Mouse (Mus musculus) megakaryocyte, embryonic 14.5 days (primary cell): ENCODE data around the gene Dnajb2.

Experiments used
- FLI1 ChIP-seq: IDR thresholded peaks from 2 replicates; pipeline ENCODE4 v1.6.1; 2012; ENCODE audit warnings: low read length, inconsistent platforms, mixed read lengths
- GATA1 ChIP-seq: IDR thresholded peaks from 3 replicates; pipeline ENCODE4 v1.6.1; 2012; ENCODE audit warnings: mixed read lengths, low read length, inconsistent platforms, borderline replicate concordance

DNA sequence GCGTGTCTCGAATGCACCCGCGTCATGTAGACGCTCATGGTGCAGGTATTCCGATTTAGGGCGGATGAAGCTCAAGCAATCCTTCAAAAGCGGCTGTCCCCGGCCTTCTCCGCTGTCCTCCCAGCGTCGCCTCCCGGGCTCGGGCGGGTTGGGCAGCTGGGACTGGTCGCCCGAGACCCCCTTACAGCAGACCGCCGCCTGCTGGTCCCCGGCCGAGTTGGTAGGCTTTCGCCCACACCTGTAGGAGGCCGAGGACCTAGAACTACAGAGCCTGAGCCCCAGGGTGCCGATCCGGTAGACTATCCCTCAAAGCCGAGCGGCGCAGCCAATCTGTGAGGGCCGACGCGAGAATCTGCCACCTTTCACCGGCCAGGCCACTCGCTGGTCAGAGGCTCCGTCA is 16.7 kb upstream of the Dnajb2 start, which contains the start of gene Tuba4a:
- TF ChIP-seq GATA1, result no peak
- no peak for TF ChIP-seq FLI1
